Mouse (Mus musculus) forebrain, postnatal 0 days (tissue): ENCODE results near the gene Rab23. TPM values are rescaled to one million over a fixed set of nuclear protein-coding genes. Genes with fewer than 3 reads are reported as not detected.
A peak's percentile ranks its signal among the peaks of the same experiment; 100 is the strongest.

Experiments used
- ATAC-seq: fragments of 200-750 bp; cut with Nextera tagmentation; 2 replicates; pipeline ENCODE4 v1.8.0; 2017; ENCODE audit warnings: mild to moderate bottlenecking, moderate library complexity
- DNase-seq: peaks from one replicate; pipeline ENCODE4 v3.0.0-alpha.2; 2015
- H3K27ac ChIP-seq: fragments of 300-500 bp; sonication (generic); 2 replicates; pipeline ENCODE4 v1.5.1; 2014; ENCODE audit warnings: low read depth, mild to moderate bottlenecking, antibody characterized with exemption, low read length, moderate library complexity, mixed read lengths
- H3K27me3 ChIP-seq: fragments of 300-500 bp; sonication (generic); 2 replicates; pipeline ENCODE4 v1.6.1; 2014; ENCODE audit warnings: mild to moderate bottlenecking, low read length, mixed read lengths; ENCODE audit not compliant: insufficient read depth
- H3K36me3 ChIP-seq: fragments of 300-500 bp; sonication (generic); 2 replicates; pipeline ENCODE4 v1.6.1; 2014; ENCODE audit warnings: mild to moderate bottlenecking, moderate library complexity; ENCODE audit not compliant: insufficient read depth
- H3K4me1 ChIP-seq: fragments of 300-500 bp; sonication (generic); 2 replicates; pipeline ENCODE4 v1.6.1; 2014; ENCODE audit warnings: antibody characterized with exemption; ENCODE audit not compliant: insufficient read depth
- H3K4me2 ChIP-seq: fragments of 300-500 bp; sonication (generic); 2 replicates; pipeline ENCODE4 v1.6.1; 2014; ENCODE audit warnings: low read depth, mild to moderate bottlenecking, moderate library complexity
- H3K4me3 ChIP-seq: fragments of 300-500 bp; sonication (generic); 2 replicates; pipeline ENCODE4 v1.5.1; 2014; ENCODE audit warnings: low read depth, low read length, mixed read lengths
- H3K9ac ChIP-seq: fragments of 300-500 bp; sonication (generic); 2 replicates; pipeline ENCODE4 v1.6.1; 2014; ENCODE audit warnings: mild to moderate bottlenecking
- H3K9me3 ChIP-seq: fragments of 300-500 bp; sonication (generic); 2 replicates; pipeline ENCODE4 v1.6.1; 2016; ENCODE audit warnings: low read length
- CTCF ChIP-seq: sonication (generic); IDR thresholded peaks from 2 replicates; pipeline ENCODE4 v1.5.1; 2016; ENCODE audit warnings: antibody characterized with exemption, control low read depth, low read depth
- WGBS: fragments of 180-500 bp; shearing (Covaris S2); extraction: QIAGEN DNeasy Blood & Tissue Kit; methylation state at CpG from one replicate; pipeline ENCODE4 v1.1.7; 2014; 5-methylcytosine and 5-hydroxymethylcytosine counted together
- polyA plus RNA-seq: library from polyadenylated mRNA; unstranded; fragments of >200 nt; fragmentation: Nextera tagmentation; extraction: Ambion mirVana; gene quantifications from 2 replicates; pipeline ENCODE4 v1.2.1, GENCODE M21; 2015
- total RNA-seq: library from RNA; depleted of rRNA; stranded (reverse); fragments of >200 nt; gene quantifications from 2 replicates; pipeline ENCODE4 v1.2.3, GENCODE M21; 2014; rRNA removed

Gene Rab23
- total RNA-seq (9.0 and 13.8 TPM in 2 replicates), polyA plus RNA-seq (21.1 and 25.4 TPM in 2 replicates)

- H3K27me3 ChIP-seq = no peaks in the 10 kb centered on the region
- no peak for TF ChIP-seq CTCF
- H3K4me3 ChIP-seq = peak within 1 kb of the TSS; percentile 75
- peak within 1 kb of the TSS; percentile 87 for H3K9ac ChIP-seq
- H3K4me1 ChIP-seq = peaks cover 9% of the 10 kb centered on the region; the same call in 1 of the 2 replicates
- H3K27ac ChIP-seq = peak within 1 kb of the TSS; percentile 97
- no peaks in the 10 kb centered on the region for H3K9me3 ChIP-seq
- DNase-seq (peak; percentile 95), ATAC-seq (peak; percentile 97)
- H3K4me2 ChIP-seq = peak within 1 kb of the TSS; percentile 57
- H3K36me3 ChIP-seq = peaks cover 19% of the 10 kb centered on the region
- WGBS = 4% methylated on average over 46 of the region's 54 CpGs
Observed at GRCm38 (mm10) chr1:33719733-33720225, at the start of gene Rab23. TSS of gene Rab23 (plus strand) at chr1:33719887.

- 2% methylated on average over 37 of the region's 37 CpGs for WGBS
- Histone ChIP-seq H3K9ac (peak overlapping the region; percentile 75), H3K9me3 (no peaks in the 10 kb centered on the region), H3K4me3 (peak overlapping the region; percentile 68), H3K27me3 (no peaks in the 10 kb centered on the region), H3K4me2 (peak overlapping the region; percentile 73), H3K27ac (peak overlapping the region; percentile 94), H3K4me1 (no peaks in the 10 kb centered on the region), H3K36me3 (peaks cover 14% of the 10 kb centered on the region)
- TF ChIP-seq CTCF = peak; percentile 36
- DNase-seq = peak; percentile 91
- ATAC-seq = peak; percentile 80
Observed at GRCm38 (mm10) chr1:33670164-33670616, 49.5 kb upstream of the Rab23 start.

- Histone ChIP-seq H3K4me1 (no peaks in the 10 kb centered on the region), H3K9me3 (no peaks in the 10 kb centered on the region), H3K27ac (no peak overlapping the region), H3K9ac (no peak overlapping the region), H3K4me2 (no peak overlapping the region), H3K27me3 (no peaks in the 10 kb centered on the region), H3K36me3 (peaks cover 5% of the 10 kb centered on the region; the same call in 1 of the 2 replicates), H3K4me3 (no peak overlapping the region)
- ATAC-seq (no peak), DNase-seq (no peak)
- WGBS = 60% methylated on average over 5 of the region's 5 CpGs
- TF ChIP-seq CTCF = no peak
Observed at GRCm38 (mm10) chr1:33671441-33671840, 48.2 kb upstream of the Rab23 start.

DNA sequence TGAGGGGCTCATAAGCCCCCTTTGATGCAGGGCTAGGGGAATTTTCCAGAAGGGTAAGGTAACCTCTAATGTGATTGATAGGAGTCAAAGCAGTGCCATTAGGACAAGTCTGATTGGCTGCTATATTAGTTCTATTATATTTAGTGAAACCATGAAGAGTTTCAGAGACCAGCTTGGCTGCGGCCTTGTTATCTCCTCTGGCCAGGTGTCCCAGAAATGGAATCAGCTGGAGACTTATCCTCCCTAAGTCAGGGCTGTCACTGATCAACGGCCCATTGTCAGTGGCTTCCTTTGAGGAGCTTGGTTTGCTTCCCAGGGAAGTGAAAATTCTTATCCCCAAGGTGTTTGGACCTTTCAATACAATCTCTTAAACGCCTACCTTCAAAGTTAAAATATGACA lies 47.6 kb upstream of the Rab23 start:
- DNase-seq (no peak), ATAC-seq (no peak)
- no peak overlapping the region for H3K27ac ChIP-seq
- 67% methylated on average over 3 of the region's 3 CpGs for WGBS
- H3K4me2 ChIP-seq = no peak overlapping the region
- no peaks in the 10 kb centered on the region for H3K9me3 ChIP-seq
- H3K36me3 ChIP-seq = no peaks in the 10 kb centered on the region
- no peaks in the 10 kb centered on the region for H3K4me1 ChIP-seq
- H3K4me3 ChIP-seq = no peak overlapping the region
- no peaks in the 10 kb centered on the region for H3K27me3 ChIP-seq
- no peak for TF ChIP-seq CTCF
- H3K9ac ChIP-seq = no peak overlapping the region

DNA sequence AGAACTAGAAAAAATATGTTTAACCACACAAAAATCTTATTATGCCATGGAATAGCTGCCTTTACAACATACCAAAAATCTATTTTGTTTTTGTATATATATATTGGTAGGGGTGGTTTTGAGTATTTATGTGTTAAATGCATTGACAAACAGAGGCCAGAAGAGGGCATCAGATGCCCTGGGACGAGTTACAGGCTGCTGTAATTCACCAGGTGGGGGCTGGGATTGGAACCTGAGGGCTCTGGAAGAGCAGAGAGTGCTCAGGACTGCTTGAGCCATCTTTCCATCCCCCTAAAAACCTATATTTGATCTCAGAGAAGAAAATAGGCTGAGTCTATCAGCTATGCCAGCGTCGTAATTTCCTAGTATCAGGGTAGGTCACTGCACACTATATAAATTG lies 47.2 kb upstream of the Rab23 start:
- peak; percentile 70 for DNase-seq
- Histone ChIP-seq H3K4me2 (no peak overlapping the region), H3K4me3 (no peak overlapping the region), H3K9ac (no peak overlapping the region), H3K4me1 (no peaks in the 10 kb centered on the region), H3K27me3 (no peaks in the 10 kb centered on the region), H3K9me3 (no peaks in the 10 kb centered on the region), H3K36me3 (no peaks in the 10 kb centered on the region), H3K27ac (no peak overlapping the region)
- TF ChIP-seq CTCF = peak; percentile 68
- no peak for ATAC-seq
- 29% methylated on average over 3 of the region's 3 CpGs for WGBS

DNA sequence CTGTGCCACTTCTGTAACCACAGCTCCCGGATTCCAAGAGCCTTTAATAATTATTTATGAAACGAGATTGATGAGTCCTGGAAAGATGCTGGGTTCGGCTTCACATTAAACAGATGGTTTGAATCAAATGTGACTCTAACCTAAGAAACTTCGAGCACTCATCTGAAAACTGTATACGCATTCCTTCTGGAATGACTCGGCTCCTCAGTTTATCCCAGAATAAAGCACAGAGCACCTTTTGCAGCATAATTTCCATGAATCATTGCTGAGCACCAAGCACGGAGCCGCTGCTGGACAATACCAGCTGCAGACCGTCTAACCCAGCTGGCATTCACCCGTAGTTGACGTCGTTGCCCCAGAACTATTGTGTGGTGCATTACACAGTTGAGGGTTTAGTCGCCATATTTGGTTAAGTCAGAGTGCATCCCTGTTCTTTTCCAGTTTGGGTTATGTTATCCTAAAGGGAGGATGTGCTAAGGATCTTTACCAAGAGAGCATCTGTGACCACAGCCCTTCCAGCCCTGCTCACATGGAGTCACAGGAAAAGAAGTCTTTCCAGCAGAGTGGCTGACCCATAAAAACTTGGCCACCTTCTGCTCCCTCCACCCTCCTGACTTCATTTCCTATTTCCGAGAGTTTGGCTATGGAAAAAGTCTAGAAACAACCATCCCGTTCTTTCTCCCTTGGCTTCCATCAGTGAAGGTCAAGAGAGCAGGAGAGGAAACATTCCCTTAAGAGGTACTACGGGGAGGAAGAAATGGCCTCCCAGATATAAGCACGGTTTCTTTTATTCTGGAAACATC lies 46.3 kb upstream of the Rab23 start:
- H3K9me3 ChIP-seq = no peaks in the 10 kb centered on the region
- H3K27ac ChIP-seq = no peak overlapping the region
- no peak for TF ChIP-seq CTCF
- ATAC-seq (no peak), DNase-seq (no peak)
- no peak overlapping the region for H3K9ac ChIP-seq
- no peaks in the 10 kb centered on the region for H3K36me3 ChIP-seq
- no peak overlapping the region for H3K4me2 ChIP-seq
- H3K27me3 ChIP-seq = no peaks in the 10 kb centered on the region
- H3K4me3 ChIP-seq = no peak overlapping the region
- no peaks in the 10 kb centered on the region for H3K4me1 ChIP-seq
- WGBS = 76% methylated on average over 17 of the region's 17 CpGs

GRCm38 (mm10) chr1:33680435-33680834 lies 39.3 kb upstream of the Rab23 start:
- Histone ChIP-seq H3K27ac (no peak overlapping the region), H3K36me3 (no peaks in the 10 kb centered on the region), H3K9ac (no peak overlapping the region), H3K9me3 (no peaks in the 10 kb centered on the region), H3K4me1 (no peaks in the 10 kb centered on the region), H3K4me2 (no peak overlapping the region), H3K27me3 (no peaks in the 10 kb centered on the region), H3K4me3 (no peak overlapping the region)
- no peak for ATAC-seq
- 49% methylated on average over 4 of the region's 4 CpGs for WGBS
- TF ChIP-seq CTCF = no peak
- no peak for DNase-seq
